Mouse (Mus musculus) neutrophil, adult 65 days (primary cell): ENCODE measurements around the gene Gstp1. TPM values are rescaled to one million over a fixed set of nuclear protein-coding genes. Genes with fewer than 3 reads are reported as not detected.

ENCODE experiments used
- total RNA-seq: library from RNA; stranded (reverse); gene quantifications from 2 replicates; pipeline ENCODE4 v1.2.4, GENCODE M21; 2023

Gene Gstp1
- total RNA-seq: 38.4 and 47.3 TPM in 2 replicates

GRCm38 (mm10) chr19:4037788-4038232 is at the start of gene Gstp1:
Gene Gstp1, minus strand, starts transcription at chr19:4037985.

GRCm38 (mm10) chr19:4081394-4081793 is 43.6 kb upstream of the Gstp1 start, which contains the start of gene Cabp2:
Gene Cabp2, plus strand, starts transcription at chr19:4081578.

GRCm38 (mm10) chr19:4059069-4059740 is 21.4 kb upstream of the Gstp1 start, which contains the start of gene Gstp3:
Gene Gstp3, minus strand, starts transcription at chr19:4059569.

GRCm38 (mm10) chr19:4045966-4046865 is 8.4 kb upstream of the Gstp1 start, which contains the start of gene Gstp2:
Gene Gstp2, minus strand, starts transcription at chr19:4046023.

GRCm38 (mm10) chr19:4012432-4013022 is 25.3 kb downstream of the Gstp1 start, which contains the start of gene Ndufv1:
Gene Ndufv1, minus strand, starts transcription at chr19:4012806.

GRCm38 (mm10) chr19:4003112-4003511 is 34.7 kb downstream of the Gstp1 start, which contains the start of gene Doc2g:
Gene Doc2g, plus strand, starts transcription at chr19:4003313.

GRCm38 (mm10) chr19:4000119-4000900 is 37.5 kb downstream of the Gstp1 start, which contains the start of the genes Nudt8 and Gm49405:
Gene Nudt8, plus strand, starts transcription at chr19:4000580.
Gene Gm49405, plus strand, starts transcription at chr19:4000626.

GRCm38 (mm10) chr19:3992416-3992815 is 45.4 kb downstream of the Gstp1 start, which contains the start of gene Tbx10:
Gene Tbx10, plus strand, starts transcription at chr19:3992752.

GRCm38 (mm10) chr19:3986334-3986733 is 51.5 kb downstream of the Gstp1 start, which contains the start of gene Acy3:
Gene Acy3, plus strand, starts transcription at chr19:3986570.

Other genes starting within 250 kb of the Gstp1 start
- 104 and 157 TPM in 2 replicates for gene Chka, start 186.2 kb downstream of the Gstp1 start, total RNA-seq
- gene Tcirg1, start 130.9 kb downstream of the Gstp1 start, total RNA-seq: 235 and 315 TPM in 2 replicates
- 44.6 and 47.3 TPM in 2 replicates for gene Ndufs8, start 125.2 kb downstream of the Gstp1 start, total RNA-seq
- gene Aldh3b1, start 108.2 kb downstream of the Gstp1 start, total RNA-seq: 138 and 146 TPM in 2 replicates
- gene Unc93b1, start 102.8 kb downstream of the Gstp1 start, total RNA-seq: 222 and 238 TPM in 2 replicates
- gene Aldh3b3, start 79.3 kb downstream of the Gstp1 start, total RNA-seq: 12.3 and 13.0 TPM in 2 replicates
- 14.1 and 14.2 TPM in 2 replicates for gene Aldh3b2, start 65.7 kb downstream of the Gstp1 start, total RNA-seq
- gene Acy3, start 51.4 kb downstream of the Gstp1 start, total RNA-seq: 0.41 and 0.82 TPM in 2 replicates
- gene Tbx10, start 45.2 kb downstream of the Gstp1 start, total RNA-seq: not detected in 2 replicates
- 4.5 and 5.4 TPM in 2 replicates for gene Nudt8, start 37.4 kb downstream of the Gstp1 start, total RNA-seq
- gene Gm49405, start 37.4 kb downstream of the Gstp1 start, total RNA-seq: 0.59 and 0.79 TPM in 2 replicates
- gene Doc2g, start 34.7 kb downstream of the Gstp1 start, total RNA-seq: 0.88 and 1.4 TPM in 2 replicates
- gene Ndufv1, start 25.2 kb downstream of the Gstp1 start, total RNA-seq: 40.2 and 72.5 TPM in 2 replicates
- 12.5 and 18.8 TPM in 2 replicates for gene Gstp2, start 8.0 kb upstream of the Gstp1 start, total RNA-seq
- 4.0 and 6.2 TPM in 2 replicates for gene Gstp3, start 21.6 kb upstream of the Gstp1 start, total RNA-seq
- not detected in 2 replicates for gene Cabp2, start 43.6 kb upstream of the Gstp1 start, total RNA-seq
- 295 and 307 TPM in 2 replicates for gene Cdk2ap2, start 59.2 kb upstream of the Gstp1 start, total RNA-seq
- gene Pitpnm1, start 62.0 kb upstream of the Gstp1 start, total RNA-seq: 207 and 345 TPM in 2 replicates
- gene Aip, start 87.9 kb upstream of the Gstp1 start, total RNA-seq: 85.4 and 90.4 TPM in 2 replicates
- gene Gpr152, start 101.8 kb upstream of the Gstp1 start, total RNA-seq: 0.09 and 0.13 TPM in 2 replicates
- 0.27 TPM in 1 of 2 replicates, not detected in the other for gene Cabp4, start 106.0 kb upstream of the Gstp1 start, total RNA-seq
- 170 and 186 TPM in 2 replicates for gene Coro1b, start 110.6 kb upstream of the Gstp1 start, total RNA-seq
- gene Ptprcap, start 115.6 kb upstream of the Gstp1 start, total RNA-seq: 6.2 and 13.3 TPM in 2 replicates
- 34.6 and 55.9 TPM in 2 replicates for gene Rps6kb2, start 125.4 kb upstream of the Gstp1 start, total RNA-seq
- gene Carns1, start 137.5 kb upstream of the Gstp1 start, total RNA-seq: 38.1 and 50.5 TPM in 2 replicates
- 151 and 157 TPM in 2 replicates for gene Tbc1d10c, start 153.3 kb upstream of the Gstp1 start, total RNA-seq
- 354 and 408 TPM in 2 replicates for gene Ppp1ca, start 154.1 kb upstream of the Gstp1 start, total RNA-seq
- gene Rad9a, start 163.7 kb upstream of the Gstp1 start, total RNA-seq: 21.5 and 29.4 TPM in 2 replicates
- gene Clcf1, start 176.3 kb upstream of the Gstp1 start, total RNA-seq: 3.7 and 5.2 TPM in 2 replicates
- gene AC109138.7, start 176.4 kb upstream of the Gstp1 start, total RNA-seq: not detected in 2 replicates
- gene Pold4, start 193.9 kb upstream of the Gstp1 start, total RNA-seq: 48.2 and 61.9 TPM in 2 replicates
- gene Ssh3, start 231.2 kb upstream of the Gstp1 start, total RNA-seq: 27.9 and 44.6 TPM in 2 replicates
- gene Ankrd13d, start 245.2 kb upstream of the Gstp1 start, total RNA-seq: 43.5 and 55.6 TPM in 2 replicates